Mouse (Mus musculus) embryonic facial prominence, embryonic 15.5 days (tissue): Measurements from ENCODE around the gene Osgep. TPM values are rescaled to one million over a fixed set of nuclear protein-coding genes. Genes with fewer than 3 reads are reported as not detected.
"Not testable (repeated sequence)": the region's sequence is repeated elsewhere in the genome, so short reads cannot be mapped to it uniquely, and the experiment has no call there.

Experiments
- ATAC-seq: fragments of 200-750 bp; cut with Nextera tagmentation; 2 replicates; pipeline ENCODE4 v1.8.0; 2017; ENCODE audit warnings: low read depth, moderate TSS enrichment; ENCODE audit not compliant: insufficient number of reproducible peaks, low FRiP score, low TSS enrichment
- H3K27ac ChIP-seq: fragments of 300-500 bp; sonication (generic); replicated peaks from 2 replicates; pipeline ENCODE4 v1.5.1; 2015; ENCODE audit warnings: mild to moderate bottlenecking, inconsistent platforms
- H3K27me3 ChIP-seq: fragments of 300-500 bp; sonication (generic); 2 replicates; pipeline ENCODE4 v1.6.1; 2015; ENCODE audit warnings: inconsistent platforms
- H3K36me3 ChIP-seq: fragments of 300-500 bp; sonication (generic); 2 replicates; pipeline ENCODE4 v1.6.1; 2015; ENCODE audit warnings: mild to moderate bottlenecking, inconsistent platforms
- H3K4me1 ChIP-seq: fragments of 300-500 bp; sonication (generic); 2 replicates; pipeline ENCODE4 v1.6.1; 2015; ENCODE audit warnings: inconsistent platforms
- H3K4me2 ChIP-seq: fragments of 300-500 bp; sonication (generic); replicated peaks from 2 replicates; pipeline ENCODE4 v1.6.1; 2015; ENCODE audit warnings: mild to moderate bottlenecking, inconsistent platforms
- H3K4me3 ChIP-seq: fragments of 300-500 bp; sonication (generic); replicated peaks from 2 replicates; pipeline ENCODE4 v1.5.1; 2015; ENCODE audit warnings: mild to moderate bottlenecking, inconsistent platforms
- H3K9ac ChIP-seq: fragments of 300-500 bp; sonication (generic); 2 replicates; pipeline ENCODE4 v1.6.1; 2015; ENCODE audit warnings: inconsistent platforms
- H3K9me3 ChIP-seq: fragments of 300-500 bp; sonication (generic); replicated peaks from 2 replicates; pipeline ENCODE4 v1.6.1; 2016; ENCODE audit warnings: inconsistent platforms
- WGBS: fragments of 180-500 bp; shearing (Covaris S2); methylation state at CpG from one replicate; pipeline ENCODE4 v1.1.7; 2015; 5-methylcytosine and 5-hydroxymethylcytosine counted together
- polyA plus RNA-seq: library from polyadenylated mRNA; unstranded; fragments of >200 nt; fragmentation: Nextera tagmentation; extraction: Ambion mirVana; gene quantifications from 2 replicates; pipeline ENCODE4 v1.2.1, GENCODE M21; 2015

The Osgep gene
- polyA plus RNA-seq, 1 experiment from 2014 or later = 158 TPM

- peak within 1 kb of the TSS; percentile 87 for H3K4me3 ChIP-seq
- peak within 1 kb of the TSS; percentile 80 for H3K4me2 ChIP-seq
- peak; percentile 99 for ATAC-seq
- H3K9ac ChIP-seq = peak within 1 kb of the TSS; percentile 85
- H3K27me3 ChIP-seq = no peaks in the 10 kb centered on the region
- H3K27ac ChIP-seq = peak within 1 kb of the TSS; percentile 94
- WGBS = under 1% methylated on average over 68 of the region's 68 CpGs
- H3K4me1 ChIP-seq = peaks cover 26% of the 10 kb centered on the region
- H3K36me3 ChIP-seq = peaks cover 34% of the 10 kb centered on the region
- no peaks in the 10 kb centered on the region for H3K9me3 ChIP-seq
Measured at GRCm38 (mm10) chr14:50930754-50931492, 6.2 kb upstream of the Osgep start, which contains the start of the genes Pip4p1 and Pnp. Pip4p1 (minus strand) TSS chr14:50930856. Pnp (plus strand) TSS chr14:50931082.

DNA sequence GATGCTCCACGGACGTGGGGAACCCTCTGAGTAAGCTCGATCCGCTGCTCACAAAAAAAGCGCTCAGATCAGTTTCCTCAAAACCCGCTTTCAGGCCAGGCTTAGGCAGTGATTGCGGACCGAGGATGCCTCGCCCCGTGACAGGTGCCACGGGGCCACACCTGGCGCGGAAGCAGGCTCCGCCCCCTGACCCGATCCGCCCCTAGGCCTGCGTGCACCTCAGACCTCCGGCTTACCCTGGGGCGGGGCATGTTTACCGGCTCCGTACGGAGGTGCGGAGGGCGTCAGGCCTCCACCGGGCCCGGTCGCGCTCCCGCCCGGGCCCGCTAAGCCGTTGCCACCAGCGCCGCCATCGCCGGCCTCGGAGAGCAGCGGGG lies 5.7 kb upstream of the Osgep start:
- Histone ChIP-seq H3K36me3 (peaks cover 35% of the 10 kb centered on the region), H3K4me2 (peak overlapping the region; percentile 80), H3K9me3 (no peaks in the 10 kb centered on the region), H3K27ac (peak overlapping the region; percentile 90), H3K27me3 (no peaks in the 10 kb centered on the region), H3K4me1 (peaks cover 30% of the 10 kb centered on the region), H3K9ac (peak overlapping the region; percentile 85), H3K4me3 (peak overlapping the region; percentile 87)
- ATAC-seq = no peak; the same call in 1 of the 2 replicates
- under 1% methylated on average over 38 of the region's 38 CpGs for WGBS

- H3K36me3 ChIP-seq = peaks cover 35% of the 10 kb centered on the region
- ATAC-seq = no peak
- H3K9me3 ChIP-seq = no peaks in the 10 kb centered on the region
- H3K4me1 ChIP-seq = peaks cover 30% of the 10 kb centered on the region
- H3K4me3 ChIP-seq = peak overlapping the region; percentile 87
- H3K27me3 ChIP-seq = no peaks in the 10 kb centered on the region
- WGBS = 13% methylated on average over 10 of the region's 10 CpGs
- peak overlapping the region; percentile 90 for H3K27ac ChIP-seq
- peak overlapping the region; percentile 80 for H3K4me2 ChIP-seq
- peak overlapping the region; percentile 85 for H3K9ac ChIP-seq
Measured at GRCm38 (mm10) chr14:50929951-50930350, 5.3 kb upstream of the Osgep start.

- Histone ChIP-seq H3K4me2 (no peak overlapping the region), H3K27me3 (no peaks in the 10 kb centered on the region), H3K4me3 (no peak overlapping the region), H3K27ac (no peak overlapping the region), H3K9me3 (no peaks in the 10 kb centered on the region), H3K4me1 (peaks cover 35% of the 10 kb centered on the region), H3K36me3 (peaks cover 35% of the 10 kb centered on the region), H3K9ac (no peak overlapping the region)
- ATAC-seq = no peak
- 61% methylated on average over 3 of the region's 3 CpGs for WGBS
Measured at GRCm38 (mm10) chr14:50927366-50927765, 2.7 kb upstream of the Osgep start.

DNA sequence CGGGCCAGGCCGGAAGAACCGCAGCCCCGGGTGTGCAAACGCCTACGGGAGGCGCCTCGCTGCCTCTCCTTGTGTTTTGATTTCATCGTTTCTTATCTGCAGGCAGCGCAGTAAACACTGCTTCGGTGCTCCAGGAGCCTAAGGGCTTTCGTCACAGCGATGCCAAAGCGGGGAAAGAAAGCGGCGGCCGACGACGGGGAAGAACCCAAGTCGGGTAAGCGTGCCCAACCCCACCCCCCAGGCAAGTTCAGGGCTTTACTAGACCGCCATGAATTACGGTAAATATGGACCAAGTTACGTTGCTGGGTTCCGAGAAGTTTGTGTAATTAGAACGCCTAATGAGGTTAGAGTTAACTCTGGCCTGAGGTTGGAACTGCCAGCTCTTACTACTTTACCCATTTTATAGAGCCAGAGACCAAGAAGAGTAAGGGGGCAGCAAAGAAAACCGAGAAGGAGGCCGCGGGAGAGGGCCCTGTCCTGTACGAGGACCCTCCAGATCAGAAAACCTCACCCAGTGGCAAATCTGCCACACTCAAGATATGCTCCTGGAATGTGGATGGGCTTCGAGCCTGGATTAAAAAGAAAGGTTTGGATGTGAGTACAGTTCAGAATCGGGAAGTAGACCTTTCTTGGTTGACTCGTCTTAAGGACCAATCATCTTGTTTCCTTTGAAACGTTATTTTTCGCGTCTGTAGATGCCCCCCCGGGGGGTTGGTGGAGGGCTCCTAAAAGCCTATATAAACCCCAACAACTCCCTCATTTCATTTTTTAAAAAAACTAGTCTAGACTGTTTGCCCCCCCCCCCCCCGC lies 623 bp upstream of the Osgep start:
- peak overlapping the region; percentile 76 for H3K4me2 ChIP-seq
- peaks cover 27% of the 10 kb centered on the region for H3K4me1 ChIP-seq
- H3K9me3 ChIP-seq = no peaks in the 10 kb centered on the region
- ATAC-seq = no peak
- H3K27me3 ChIP-seq = no peaks in the 10 kb centered on the region
- H3K4me3 ChIP-seq = peak overlapping the region; percentile 91
- under 1% methylated on average over 38 of the region's 38 CpGs for WGBS
- peak overlapping the region; percentile 77 for H3K9ac ChIP-seq
- peaks cover 35% of the 10 kb centered on the region for H3K36me3 ChIP-seq
- H3K27ac ChIP-seq = peak overlapping the region; percentile 95

DNA sequence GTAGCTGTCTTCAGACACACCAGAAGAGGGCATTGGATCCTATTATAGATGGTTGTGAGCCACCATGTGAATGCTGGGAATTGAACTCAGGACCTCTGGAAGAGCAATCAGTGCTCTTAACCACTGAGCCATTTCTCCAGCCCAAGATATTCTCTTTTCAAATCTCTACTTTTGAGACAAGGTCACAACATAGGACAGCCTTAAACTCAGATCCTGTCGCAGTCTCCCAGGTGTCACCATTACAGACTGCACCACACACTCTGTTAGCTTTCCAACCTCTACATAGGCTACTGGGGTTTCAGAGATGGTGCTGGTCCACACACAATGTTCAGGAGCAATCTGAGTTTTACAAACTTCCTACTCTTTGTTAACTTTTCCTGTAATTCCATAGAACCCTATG lies 1.3 kb downstream of the Osgep start:
- H3K27me3 ChIP-seq, H3K9me3 ChIP-seq, H3K9ac ChIP-seq, ATAC-seq: not testable (repeated sequence)
- Histone ChIP-seq H3K36me3 (peaks cover 31% of the 10 kb centered on the region), H3K4me1 (peaks cover 16% of the 10 kb centered on the region), H3K4me2 (peak overlapping the region; percentile 76), H3K27ac (peak overlapping the region; percentile 95; the same call in 1 of the 2 replicates), H3K4me3 (peak overlapping the region; percentile 91)
- 63% methylated on average over 1 of the region's 1 CpGs for WGBS

- H3K27ac ChIP-seq = no peak overlapping the region
- H3K4me3 ChIP-seq = no peak overlapping the region
- H3K4me2 ChIP-seq = no peak overlapping the region
- H3K4me1 ChIP-seq = no peaks in the 10 kb centered on the region
- no peak overlapping the region for H3K9ac ChIP-seq
- ATAC-seq = no peak
- peaks cover 50% of the 10 kb centered on the region for H3K36me3 ChIP-seq
- H3K9me3 ChIP-seq = no peaks in the 10 kb centered on the region
- WGBS = 44% methylated on average over 3 of the region's 3 CpGs
- H3K27me3 ChIP-seq = no peaks in the 10 kb centered on the region
Measured at GRCm38 (mm10) chr14:50911356-50911755, 13.3 kb downstream of the Osgep start.

DNA sequence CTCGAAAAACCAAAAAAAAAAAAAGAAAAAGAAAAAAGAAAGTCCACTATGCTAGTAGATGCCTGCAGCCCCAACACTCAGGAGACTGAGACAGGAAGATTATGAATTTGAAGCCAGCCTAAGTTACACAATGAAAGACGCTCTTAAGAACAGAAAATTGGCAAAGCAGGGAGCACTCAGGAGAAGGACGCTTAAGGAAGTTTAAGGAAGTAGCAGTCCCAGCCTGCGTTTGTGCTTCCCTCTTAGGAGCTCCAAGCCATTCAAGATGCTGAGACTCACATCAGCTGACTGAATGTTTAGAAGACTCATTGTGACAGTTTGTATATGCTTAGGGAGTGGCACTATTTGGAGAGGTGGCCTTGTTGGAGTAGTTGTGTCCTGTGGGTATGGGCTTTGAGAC lies 16.6 kb downstream of the Osgep start:
- Histone ChIP-seq H3K27me3 (no peaks in the 10 kb centered on the region), H3K36me3 (peaks cover 21% of the 10 kb centered on the region), H3K4me1 (peaks cover 8% of the 10 kb centered on the region), H3K9me3 (no peaks in the 10 kb centered on the region), H3K9ac (no peak overlapping the region), H3K27ac (no peak overlapping the region), H3K4me2 (no peak overlapping the region), H3K4me3 (no peak overlapping the region)
- no peak for ATAC-seq
- WGBS = 66% methylated on average over 4 of the region's 4 CpGs

DNA sequence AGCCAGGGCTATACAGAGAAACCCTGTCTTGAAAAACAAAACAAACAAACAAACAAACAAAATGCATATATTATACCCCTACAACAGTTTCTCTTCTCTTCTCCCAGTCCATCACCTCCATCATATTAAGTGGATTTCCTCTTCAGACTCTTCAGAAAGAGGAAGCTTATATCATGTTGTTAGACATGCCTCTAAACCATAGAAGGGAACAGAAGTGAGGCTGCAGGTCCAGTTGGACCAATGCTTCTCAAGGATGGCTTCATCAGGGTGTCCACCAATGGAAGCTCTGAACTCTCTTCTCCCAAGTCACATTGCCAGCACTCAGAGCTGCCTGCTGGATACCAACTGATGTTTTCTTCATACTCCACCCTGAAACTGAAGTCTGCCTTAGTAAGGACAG lies 19.4 kb downstream of the Osgep start:
- not testable (repeated sequence) for ATAC-seq, H3K27ac ChIP-seq, H3K4me3 ChIP-seq, H3K4me2 ChIP-seq, H3K36me3 ChIP-seq, H3K27me3 ChIP-seq, H3K9ac ChIP-seq, H3K4me1 ChIP-seq, H3K9me3 ChIP-seq

- H3K4me1 ChIP-seq = peaks cover 8% of the 10 kb centered on the region
- no peaks in the 10 kb centered on the region for H3K27me3 ChIP-seq
- H3K27ac ChIP-seq = no peak overlapping the region
- no peak overlapping the region for H3K4me3 ChIP-seq
- no peaks in the 10 kb centered on the region for H3K36me3 ChIP-seq
- no peak for ATAC-seq
- 85% methylated on average over 4 of the region's 4 CpGs for WGBS
- H3K9ac ChIP-seq = no peak overlapping the region
- H3K4me2 ChIP-seq = no peak overlapping the region
- no peaks in the 10 kb centered on the region for H3K9me3 ChIP-seq
Measured at GRCm38 (mm10) chr14:50904828-50905129, 19.9 kb downstream of the Osgep start.

GRCm38 (mm10) chr14:50903973-50904827 lies 20.5 kb downstream of the Osgep start:
- Histone ChIP-seq H3K4me3 (peak overlapping the region; percentile 44), H3K9ac (peak overlapping the region; percentile 22; the same call in 1 of the 2 replicates), H3K27me3 (no peaks in the 10 kb centered on the region), H3K36me3 (no peaks in the 10 kb centered on the region), H3K4me2 (peak overlapping the region; percentile 69), H3K9me3 (no peaks in the 10 kb centered on the region), H3K27ac (no peak overlapping the region), H3K4me1 (peaks cover 8% of the 10 kb centered on the region)
- peak; percentile 67 for ATAC-seq
- WGBS = 5% methylated on average over 26 of the region's 26 CpGs
